Mouse (Mus musculus) forebrain, embryonic 14.5 days (tissue): ENCODE measurements around the gene Hdac1. TPM values are rescaled to one million over a fixed set of nuclear protein-coding genes. Genes with fewer than 3 reads are reported as not detected.

Source experiments
- ATAC-seq: fragments of 200-750 bp; cut with Nextera tagmentation; 2 replicates; pipeline ENCODE4 v1.8.0; 2017; ENCODE audit warnings: mild to moderate bottlenecking, moderate library complexity
- DNase-seq: peaks from one replicate; pipeline ENCODE4 v3.0.0-alpha.2; 2015; ENCODE audit warnings: low spot score
- H3K27ac ChIP-seq: fragments of 300-500 bp; sonication (generic); 2 replicates; pipeline ENCODE4 v1.5.1; 2014; ENCODE audit warnings: low read depth, mild to moderate bottlenecking, control low read depth, low read length, moderate library complexity
- H3K27me3 ChIP-seq: fragments of 300-500 bp; sonication (generic); replicated peaks from 2 replicates; pipeline ENCODE4 v1.6.1; 2014; ENCODE audit warnings: low read length, control low read depth, mixed read lengths; ENCODE audit not compliant: control insufficient read depth, insufficient read depth
- H3K36me3 ChIP-seq: fragments of 300-500 bp; sonication (generic); 2 replicates; pipeline ENCODE4 v1.6.1; 2014; ENCODE audit warnings: low read length, control low read depth; ENCODE audit not compliant: control insufficient read depth, insufficient read depth
- H3K4me1 ChIP-seq: fragments of 300-500 bp; sonication (generic); 2 replicates; pipeline ENCODE4 v1.6.1; 2014; ENCODE audit warnings: antibody characterized with exemption, low read length, control low read depth; ENCODE audit not compliant: control insufficient read depth, insufficient read depth
- H3K4me2 ChIP-seq: fragments of 300-500 bp; sonication (generic); 2 replicates; pipeline ENCODE4 v1.6.1; 2014; ENCODE audit warnings: mild to moderate bottlenecking, control low read depth, low read length
- H3K4me3 ChIP-seq: fragments of 300-500 bp; sonication (generic); 2 replicates; pipeline ENCODE4 v1.5.1; 2014; ENCODE audit warnings: low read depth, low read length, control low read depth
- H3K9ac ChIP-seq: fragments of 300-500 bp; sonication (generic); 2 replicates; pipeline ENCODE4 v1.6.1; 2014; ENCODE audit warnings: mild to moderate bottlenecking, low read length, control low read depth, moderate library complexity
- H3K9me3 ChIP-seq: fragments of 300-500 bp; sonication (generic); replicated peaks from 2 replicates; pipeline ENCODE4 v1.6.1; 2016; ENCODE audit warnings: low read length, control low read depth, mixed read lengths; ENCODE audit not compliant: control insufficient read depth
- WGBS: fragments of 180-500 bp; shearing (Covaris S2); extraction: QIAGEN DNeasy Blood & Tissue Kit; methylation state at CpG from one replicate; pipeline ENCODE4 v1.1.7; 2014; 5-methylcytosine and 5-hydroxymethylcytosine counted together
- polyA plus RNA-seq: library from polyadenylated mRNA; unstranded; fragments of >200 nt; fragmentation: Nextera tagmentation; extraction: Ambion mirVana; gene quantifications from 2 replicates; pipeline ENCODE4 v1.2.1, GENCODE M21; 2014

The Hdac1 gene
- polyA plus RNA-seq, 1 experiment from 2014 or later: 154 TPM

GRCm38 (mm10) chr4:129510723-129511412 lies 31.6 kb downstream of the Hdac1 start:
- Histone ChIP-seq H3K9ac (no peak overlapping the region), H3K27ac (no peak overlapping the region), H3K9me3 (no peaks in the 10 kb centered on the region), H3K4me2 (no peak overlapping the region), H3K36me3 (peaks cover 12% of the 10 kb centered on the region), H3K27me3 (no peaks in the 10 kb centered on the region), H3K4me1 (peaks cover 12% of the 10 kb centered on the region; the same call in 1 of the 2 replicates), H3K4me3 (no peak overlapping the region)
- 42% methylated on average over 6 of the region's 6 CpGs for WGBS
- no peak for DNase-seq
- ATAC-seq: no peak

DNA sequence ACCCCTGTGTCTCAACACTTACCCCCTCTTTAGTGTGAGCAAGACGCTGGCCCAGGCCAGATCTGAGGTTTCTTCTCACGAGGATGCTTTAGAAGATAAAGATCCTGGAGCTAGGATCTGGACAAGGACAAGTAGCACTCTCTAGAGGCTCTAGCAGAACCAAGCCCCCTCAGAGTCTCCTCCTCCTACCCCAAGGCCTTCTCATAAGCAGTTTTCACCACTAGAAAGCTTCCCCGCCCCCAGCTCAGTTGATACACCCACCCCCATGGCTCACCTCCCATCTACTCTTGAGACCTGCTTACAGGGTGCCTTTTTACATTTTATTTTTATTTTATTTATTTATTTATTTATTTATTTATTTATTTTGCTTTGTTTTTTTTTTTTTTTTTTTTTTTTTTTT lies 32.9 kb downstream of the Hdac1 start:
- H3K27ac ChIP-seq: no peak overlapping the region
- no peaks in the 10 kb centered on the region for H3K9me3 ChIP-seq
- no peak overlapping the region for H3K9ac ChIP-seq
- H3K27me3 ChIP-seq: no peaks in the 10 kb centered on the region
- peaks cover 10% of the 10 kb centered on the region; the same call in 1 of the 2 replicates for H3K4me1 ChIP-seq
- H3K36me3 ChIP-seq: 0 out of 2 replicates have a peak, but pooled peaks cover under 1% of the 10 kb centered on the region
- WGBS: 71% methylated on average over 3 of the region's 3 CpGs
- H3K4me2 ChIP-seq: no peak overlapping the region
- ATAC-seq (no peak), DNase-seq (no peak)
- no peak overlapping the region for H3K4me3 ChIP-seq

DNA sequence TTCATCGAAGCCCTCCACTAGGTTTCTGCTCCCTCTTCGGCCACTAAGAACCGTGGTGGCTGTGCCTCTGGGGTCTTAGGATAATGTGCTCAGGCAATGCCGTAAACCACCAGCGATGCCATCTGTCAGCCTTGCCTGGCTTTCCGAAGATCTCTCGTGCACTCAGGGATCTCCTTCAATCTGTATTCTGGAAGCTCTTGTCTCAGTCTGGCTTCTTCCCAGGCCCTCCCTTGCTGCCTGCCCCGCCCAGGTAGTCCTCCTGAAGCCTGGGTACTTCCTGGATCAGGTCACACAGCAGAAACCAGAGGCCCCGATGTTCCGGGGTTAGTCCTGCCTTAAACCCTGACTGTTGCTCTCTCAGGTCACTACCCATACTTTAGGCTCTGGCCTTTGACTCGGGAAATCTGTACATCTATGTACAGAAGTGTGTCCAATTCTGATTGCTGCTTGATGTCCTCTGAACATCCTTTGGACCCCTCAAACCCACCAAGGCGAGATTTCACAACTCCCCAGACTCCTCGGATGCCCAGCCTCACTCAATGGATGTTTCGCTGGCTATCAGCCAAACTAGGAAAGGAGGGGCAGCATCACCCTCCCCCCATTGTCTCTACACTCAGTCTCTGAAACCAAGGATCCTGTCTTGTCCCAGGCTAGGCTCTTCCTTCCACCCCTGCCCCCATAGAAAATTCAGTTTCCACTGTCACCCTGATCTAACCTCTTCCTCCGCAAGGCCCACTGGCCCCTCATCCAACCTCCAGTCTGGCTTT lies 33.5 kb downstream of the Hdac1 start:
- no peak overlapping the region for H3K4me3 ChIP-seq
- peaks cover 10% of the 10 kb centered on the region; the same call in 1 of the 2 replicates for H3K4me1 ChIP-seq
- DNase-seq (no peak), ATAC-seq (no peak)
- no peak overlapping the region for H3K4me2 ChIP-seq
- no peak overlapping the region for H3K27ac ChIP-seq
- no peaks in the 10 kb centered on the region for H3K27me3 ChIP-seq
- H3K9ac ChIP-seq: no peak overlapping the region
- no peaks in the 10 kb centered on the region for H3K9me3 ChIP-seq
- no peaks in the 10 kb centered on the region for H3K36me3 ChIP-seq
- WGBS: 58% methylated on average over 15 of the region's 15 CpGs

- H3K27me3 ChIP-seq: no peaks in the 10 kb centered on the region
- no peak for ATAC-seq
- no peak overlapping the region for H3K27ac ChIP-seq
- no peak overlapping the region for H3K9ac ChIP-seq
- H3K36me3 ChIP-seq: no peaks in the 10 kb centered on the region
- no peak for DNase-seq
- H3K4me1 ChIP-seq: peaks cover 10% of the 10 kb centered on the region; the same call in 1 of the 2 replicates
- H3K4me3 ChIP-seq: no peak overlapping the region
- H3K9me3 ChIP-seq: no peaks in the 10 kb centered on the region
- WGBS: 74% methylated on average over 3 of the region's 3 CpGs
- H3K4me2 ChIP-seq: no peak overlapping the region
These were observed 34.3 kb downstream of the Hdac1 start for GRCm38 (mm10) chr4:129508237-129508515.

DNA sequence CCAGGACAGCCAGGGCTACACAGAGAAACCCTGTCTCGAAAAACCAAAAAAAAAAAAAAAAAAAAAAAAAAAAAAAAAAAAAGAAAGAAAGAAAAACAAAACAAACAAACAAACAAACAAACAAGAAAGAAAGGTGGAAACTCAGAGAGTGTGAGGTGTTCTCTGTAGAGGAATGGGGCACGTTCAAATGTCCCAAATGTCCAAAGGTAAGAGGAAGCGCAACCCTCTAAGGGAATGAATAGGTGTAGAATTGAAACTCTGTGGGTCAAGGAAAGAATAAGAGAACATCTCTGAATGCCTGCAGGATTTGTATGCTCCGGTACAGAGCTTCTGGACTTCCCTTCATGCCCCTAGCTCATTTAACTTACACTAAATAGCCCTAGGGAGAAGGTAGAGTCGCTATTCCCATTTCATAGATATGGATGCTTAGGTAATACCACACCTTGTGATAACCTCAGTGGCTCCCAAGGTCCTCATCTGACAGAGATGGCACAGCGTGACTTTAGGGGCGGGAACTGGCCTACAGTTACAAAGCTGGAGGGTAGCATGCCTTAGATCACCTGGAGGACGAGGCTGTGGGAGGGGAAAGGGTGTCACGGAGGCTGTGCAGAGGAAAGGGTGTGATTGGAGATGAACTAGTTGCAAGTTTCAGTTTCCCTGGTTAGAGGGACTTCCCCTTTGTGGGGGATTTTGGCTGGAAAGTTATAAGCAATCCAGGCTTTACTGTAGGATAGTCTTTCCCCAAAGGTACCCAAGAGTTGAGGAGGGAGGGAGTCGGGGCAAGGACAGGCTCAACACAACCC lies 34.9 kb downstream of the Hdac1 start:
- 71% methylated on average over 9 of the region's 10 CpGs for WGBS
- Histone ChIP-seq H3K36me3 (no peaks in the 10 kb centered on the region), H3K4me1 (peaks cover 10% of the 10 kb centered on the region; the same call in 1 of the 2 replicates), H3K4me3 (no peak overlapping the region), H3K9ac (no peak overlapping the region), H3K4me2 (no peak overlapping the region), H3K27me3 (no peaks in the 10 kb centered on the region), H3K27ac (no peak overlapping the region), H3K9me3 (no peaks in the 10 kb centered on the region)
- ATAC-seq (no peak), DNase-seq (no peak)

DNA sequence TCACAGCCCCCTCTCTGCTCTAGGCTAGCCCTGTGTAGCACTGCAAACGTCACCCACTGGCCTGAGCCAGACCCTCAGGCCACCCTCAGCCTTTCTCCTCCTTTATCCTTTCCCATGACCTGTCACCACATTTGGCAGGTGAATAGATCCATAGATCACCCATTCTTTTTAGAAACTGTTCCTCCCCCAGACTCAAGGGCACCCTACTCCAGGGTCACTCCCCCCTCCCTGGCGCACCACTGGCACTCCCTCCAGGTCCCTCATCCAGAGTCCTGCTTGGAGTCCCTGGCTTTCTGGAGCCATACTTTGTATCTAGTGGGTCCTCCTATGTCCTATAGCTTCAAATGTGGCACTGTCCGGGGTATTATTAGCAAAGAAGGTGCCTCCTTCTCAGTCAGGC lies 37.0 kb downstream of the Hdac1 start:
- ATAC-seq: no peak
- Histone ChIP-seq H3K9me3 (no peaks in the 10 kb centered on the region), H3K27ac (no peak overlapping the region)

GRCm38 (mm10) chr4:129502901-129503444 lies 39.5 kb downstream of the Hdac1 start:
- no peak for ATAC-seq
- H3K9me3 ChIP-seq: no peaks in the 10 kb centered on the region
- H3K4me1 ChIP-seq: no peaks in the 10 kb centered on the region
- H3K4me2 ChIP-seq: no peak overlapping the region
- WGBS: 81% methylated on average over 11 of the region's 11 CpGs
- H3K4me3 ChIP-seq: no peak overlapping the region
- no peak overlapping the region for H3K27ac ChIP-seq
- H3K9ac ChIP-seq: no peak overlapping the region
- no peaks in the 10 kb centered on the region for H3K36me3 ChIP-seq
- no peaks in the 10 kb centered on the region for H3K27me3 ChIP-seq
- no peak for DNase-seq

More for the DNA sequence above, 37.0 kb downstream of the Hdac1 start:
- peaks cover 4% of the 10 kb centered on the region; the same call in 1 of the 2 replicates for H3K4me1 ChIP-seq
- no peak overlapping the region for H3K4me2 ChIP-seq
- no peak overlapping the region for H3K4me3 ChIP-seq
- WGBS: 84% methylated on average over 3 of the region's 3 CpGs
- H3K9ac ChIP-seq: no peak overlapping the region
- H3K36me3 ChIP-seq: no peaks in the 10 kb centered on the region
- no peak for DNase-seq
- no peaks in the 10 kb centered on the region for H3K27me3 ChIP-seq

DNA sequence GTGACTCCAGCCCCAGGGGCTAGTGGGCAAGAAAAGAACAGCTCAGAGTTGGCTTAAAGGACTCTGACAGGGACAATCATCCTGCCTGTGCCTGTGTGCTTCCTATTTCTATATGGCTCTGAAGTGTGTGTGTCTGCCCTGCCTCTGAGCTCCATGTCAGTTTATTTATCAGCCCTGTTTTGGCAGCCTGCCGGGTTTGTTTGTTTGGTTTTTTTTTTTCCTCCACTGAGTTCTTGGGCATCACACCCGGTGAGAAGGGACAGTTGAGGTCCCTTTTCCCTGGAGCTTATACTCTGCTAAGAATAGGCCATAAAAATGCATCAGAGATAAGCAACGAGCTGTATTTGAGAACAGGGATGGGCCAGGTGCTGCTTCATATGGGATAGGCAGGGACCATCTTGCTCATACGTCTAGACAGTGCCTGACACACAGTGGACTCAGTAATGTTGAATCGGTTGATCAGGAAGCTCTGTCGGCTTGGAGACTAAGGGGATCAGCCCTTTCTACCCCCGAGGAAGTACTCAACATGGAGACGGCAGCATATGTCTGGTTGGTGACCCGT lies 40.1 kb downstream of the Hdac1 start:
- no peaks in the 10 kb centered on the region for H3K4me1 ChIP-seq
- DNase-seq (no peak), ATAC-seq (no peak)
- H3K36me3 ChIP-seq: no peaks in the 10 kb centered on the region
- H3K4me2 ChIP-seq: no peak overlapping the region
- WGBS: 80% methylated on average over 9 of the region's 9 CpGs
- H3K4me3 ChIP-seq: no peak overlapping the region
- no peak overlapping the region for H3K27ac ChIP-seq
- H3K9ac ChIP-seq: no peak overlapping the region
- no peaks in the 10 kb centered on the region for H3K27me3 ChIP-seq
- no peaks in the 10 kb centered on the region for H3K9me3 ChIP-seq
